Mouse (Mus musculus) erythroblast, adult 5-6 weeks (primary cell): ENCODE measurements around the gene Vps8. TPM values are rescaled to one million over a fixed set of nuclear protein-coding genes. Genes with fewer than 3 reads are reported as not detected.

Source experiments
- ATAC-seq: replicated peaks from 2 replicates; pipeline ENCODE4 v1.8.0; 2016; ENCODE audit warnings: moderate number of reproducible peaks, mild to moderate bottlenecking, moderate TSS enrichment, inconsistent platforms; ENCODE audit not compliant: poor library complexity, low FRiP score, severe bottlenecking
- total RNA-seq, 2 experiments: library from RNA; stranded (forward) in 1 of 2; stranded (reverse) in 1 of 2; fragments of 150-400 nt in 1 of 2; fragments of 200-764, 138-1000 nt in 1 of 2; gene quantifications; 2 replicates each; pipeline versions ENCODE4 v1.2.3 to v1.2.4; 2015 to 2017; ENCODE audit warnings: low replicate concordance in 2 of 2

Vps8 gene
- total RNA-seq, 2 experiments from 2014 or later: 9.4 to 12.6 TPM

DNA sequence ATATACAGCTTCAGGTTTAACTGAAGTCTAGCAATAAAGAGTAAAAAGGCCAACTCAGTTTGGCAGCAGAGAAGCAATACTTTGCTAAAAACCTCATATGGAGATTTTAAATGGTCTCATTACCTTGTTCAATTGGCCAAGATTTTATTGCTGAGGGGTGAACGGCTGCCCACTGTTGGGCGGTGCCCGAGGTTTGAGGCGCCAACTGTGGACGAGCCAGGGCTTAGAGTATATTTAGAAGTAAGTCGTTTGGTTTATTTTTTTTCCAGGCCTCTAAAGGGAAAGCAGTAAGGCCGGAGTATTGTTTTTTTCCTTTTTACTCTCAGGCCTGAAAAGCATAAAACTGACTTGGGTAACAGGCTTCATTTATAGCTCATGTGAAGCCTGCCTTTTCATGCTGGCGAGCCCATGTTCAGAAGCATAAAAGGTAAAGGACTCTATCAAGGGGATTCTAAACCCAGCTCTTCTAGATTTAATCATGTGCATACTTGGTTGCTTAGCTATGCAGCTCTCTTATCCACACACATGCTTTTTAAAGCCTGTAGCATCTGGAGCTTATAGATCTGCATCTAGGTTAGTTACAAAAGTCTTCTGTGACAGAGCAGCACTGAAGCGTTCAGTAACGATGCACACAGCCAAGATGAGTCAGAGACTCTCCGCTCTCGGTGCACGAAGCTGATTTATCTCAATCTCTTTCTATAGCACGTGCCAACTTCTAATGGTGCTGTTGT lies 34.9 kb downstream of the Vps8 start:
- ATAC-seq: no peak

DNA sequence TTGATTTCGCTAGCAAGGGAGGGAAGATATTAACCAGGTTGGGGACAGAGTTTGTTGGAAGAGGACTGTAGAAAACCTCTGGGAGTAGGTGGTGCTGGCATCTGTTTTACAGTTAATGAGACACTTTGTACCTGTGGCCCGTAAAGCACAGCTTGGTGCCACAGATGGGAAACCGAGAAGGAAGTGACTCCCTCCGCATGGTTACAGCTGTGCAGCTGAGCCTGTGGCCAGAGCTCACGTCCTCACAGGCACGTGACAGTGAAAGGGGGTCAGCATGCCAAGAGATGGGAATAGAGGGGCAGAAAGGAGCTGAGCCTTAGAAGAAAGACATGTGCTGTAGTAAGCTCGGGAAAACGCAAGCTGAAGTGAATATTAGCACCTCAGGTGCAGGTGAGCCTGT lies 43.0 kb downstream of the Vps8 start:
- no peak for ATAC-seq

DNA sequence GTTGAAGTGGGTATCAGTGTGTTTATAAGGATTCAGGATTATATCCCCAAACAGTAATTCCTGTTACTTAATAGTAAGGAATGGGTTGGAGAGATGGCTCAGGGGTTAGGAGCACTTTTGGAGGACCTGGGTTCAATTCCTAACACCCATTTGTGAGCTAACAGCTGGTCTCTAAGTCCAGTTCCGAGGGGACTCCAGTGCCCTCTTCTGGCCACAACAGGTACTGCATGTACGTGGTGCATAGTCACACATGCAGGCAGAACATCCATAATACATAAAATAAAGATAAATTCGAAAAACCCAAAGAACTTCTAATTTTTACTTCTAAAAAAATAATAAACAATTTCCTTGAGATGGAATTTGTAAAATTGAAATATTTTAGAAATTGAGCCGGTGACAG lies 47.5 kb downstream of the Vps8 start:
- ATAC-seq: peak; percentile 69; the same call in 1 of the 2 replicates

- ATAC-seq: no peak
Measured at GRCm38 (mm10) chr16:21477074-21477473, 54.2 kb downstream of the Vps8 start.

DNA sequence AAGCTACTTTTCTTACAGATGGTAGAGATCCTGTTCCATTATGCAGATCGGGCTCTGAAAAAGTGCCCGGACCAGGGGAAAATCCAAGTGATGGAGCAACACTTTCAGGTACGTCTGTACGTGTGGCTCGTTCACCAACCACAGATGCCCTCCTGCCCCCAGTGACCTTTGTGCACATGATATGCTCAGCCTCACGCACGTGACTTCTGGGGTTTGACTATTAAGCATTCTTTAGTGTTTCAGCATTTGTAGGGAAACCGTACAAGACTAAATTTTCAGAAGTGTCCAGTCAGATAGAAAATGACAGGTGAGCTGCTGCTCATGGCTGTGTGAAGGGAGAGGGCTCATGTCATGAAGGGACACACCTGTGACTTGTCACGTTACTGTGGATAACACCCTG lies 55.5 kb downstream of the Vps8 start:
- no peak for ATAC-seq

GRCm38 (mm10) chr16:21483803-21484202 lies 60.9 kb downstream of the Vps8 start:
- no peak for ATAC-seq

GRCm38 (mm10) chr16:21485716-21486115 lies 62.8 kb downstream of the Vps8 start:
- no peak for ATAC-seq

- no peak for ATAC-seq
Measured at GRCm38 (mm10) chr16:21488413-21488812, 65.5 kb downstream of the Vps8 start.

DNA sequence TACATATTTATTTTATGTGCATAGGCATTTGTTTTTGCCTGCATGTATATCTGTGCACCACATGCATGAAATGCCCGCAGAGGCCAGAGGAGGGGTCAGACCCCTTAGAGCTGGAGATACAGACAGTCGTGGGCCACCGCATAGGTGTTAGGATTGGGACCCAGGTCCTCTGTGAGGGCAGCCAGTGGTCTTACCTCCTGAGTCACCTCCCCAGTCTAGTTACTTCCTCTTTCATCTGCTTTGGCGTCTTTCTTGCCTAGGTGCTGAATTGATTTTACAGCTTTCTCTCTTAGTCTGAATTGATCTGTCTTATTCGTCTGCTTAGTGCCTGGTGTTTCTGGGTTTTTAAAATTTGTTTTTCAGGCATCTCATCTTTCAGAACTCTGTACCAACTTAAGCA lies 69.4 kb downstream of the Vps8 start:
- ATAC-seq: no peak

- ATAC-seq: no peak
Measured at GRCm38 (mm10) chr16:21492894-21493293, 70.0 kb downstream of the Vps8 start.

DNA sequence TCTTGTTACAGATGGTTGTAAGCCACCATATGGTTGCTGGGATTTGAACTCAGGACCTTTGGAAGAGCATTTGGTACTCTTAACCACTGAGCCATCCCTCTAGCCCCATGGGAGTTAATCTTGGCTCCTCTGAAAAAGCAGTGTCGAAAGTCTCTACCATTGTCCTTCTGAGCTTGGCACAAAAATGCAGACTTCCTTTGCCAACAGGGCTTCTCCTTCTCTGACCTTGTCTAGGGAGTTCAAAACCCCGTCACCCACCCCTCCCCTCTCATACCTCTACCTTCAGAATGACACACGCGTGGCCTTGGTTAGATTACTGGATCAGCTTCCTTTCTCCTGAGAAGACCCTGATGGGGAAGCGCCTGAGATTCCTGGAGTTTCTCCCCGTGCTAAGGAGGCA lies 71.8 kb downstream of the Vps8 start:
- no peak for ATAC-seq

DNA sequence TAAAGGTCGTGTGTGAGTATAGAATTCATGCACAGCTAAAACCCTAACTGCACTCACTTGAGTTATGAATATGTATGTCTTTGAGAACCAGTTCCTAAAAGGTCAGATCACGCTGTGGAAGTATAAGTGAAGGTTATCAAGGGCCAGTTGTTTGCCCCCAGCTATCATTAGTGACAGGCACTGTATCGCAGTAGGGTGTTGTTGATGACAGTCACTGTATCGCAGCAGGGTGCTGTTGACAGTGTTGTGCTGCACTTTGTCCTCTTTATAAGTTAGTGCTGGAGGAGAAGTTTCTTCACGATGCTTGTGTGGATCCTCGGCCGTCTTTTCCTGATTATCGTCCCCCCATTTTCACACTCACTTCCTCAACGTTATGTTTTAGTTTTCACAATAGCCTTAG lies 73.9 kb downstream of the Vps8 start:
- no peak for ATAC-seq

DNA sequence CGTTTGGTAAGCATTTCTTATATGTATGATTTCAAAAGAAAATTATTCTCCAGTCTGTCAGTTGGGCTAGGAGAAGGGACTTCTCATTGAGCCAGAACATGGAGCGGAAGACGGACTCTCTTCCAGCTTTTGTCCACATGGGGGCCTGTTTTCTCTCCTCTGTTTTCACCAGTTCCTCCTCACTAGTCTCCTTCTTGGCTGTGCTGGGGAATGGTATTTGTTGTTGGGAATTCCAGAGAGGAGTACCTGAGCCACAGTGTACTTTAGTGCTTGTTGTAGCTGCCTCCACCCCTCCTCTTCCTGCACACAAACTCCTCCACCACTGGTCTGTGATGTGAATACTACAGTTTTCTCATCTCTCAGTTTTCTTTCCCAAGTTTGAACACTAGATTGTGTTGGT lies 74.7 kb downstream of the Vps8 start:
- no peak for ATAC-seq

DNA sequence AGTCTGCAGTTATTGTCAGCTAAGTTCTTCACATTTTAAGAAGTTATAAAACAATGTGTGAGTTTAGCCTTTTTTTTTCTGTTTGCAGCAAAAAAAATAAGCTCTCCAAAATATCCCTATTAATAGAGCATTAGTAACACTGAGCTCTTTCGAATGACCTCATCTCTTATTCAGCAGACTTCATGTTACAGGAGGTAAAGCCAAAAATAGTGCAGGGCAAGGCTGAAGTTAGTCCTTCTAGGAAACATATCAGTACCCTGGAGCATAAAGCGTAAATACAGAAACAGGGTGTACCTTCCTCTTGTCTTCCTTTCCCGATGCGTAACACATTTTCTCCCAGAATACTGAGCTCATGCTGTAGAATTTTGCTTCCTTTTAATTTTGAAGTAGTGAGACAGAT lies 76.1 kb downstream of the Vps8 start:
- no peak for ATAC-seq

DNA sequence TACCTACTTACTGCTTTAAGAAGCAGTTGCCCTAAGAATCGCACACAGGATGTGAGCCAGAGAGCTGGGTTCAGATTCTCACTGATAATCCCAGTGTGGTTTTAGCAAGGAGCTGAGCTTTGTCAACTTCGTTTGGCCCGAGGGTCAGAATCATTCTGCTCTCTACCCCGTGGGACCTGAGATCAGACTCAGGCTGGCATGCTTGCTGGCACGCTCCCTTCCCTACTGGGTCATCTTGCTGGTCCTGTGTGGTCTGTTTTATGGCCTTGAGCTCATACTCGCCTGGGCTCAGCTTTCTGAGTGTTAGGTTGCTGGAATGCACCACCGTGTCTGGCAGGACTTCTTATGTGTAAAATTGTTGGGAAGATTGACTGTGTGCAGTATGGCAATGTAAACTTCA lies 76.7 kb downstream of the Vps8 start:
- ATAC-seq: no peak

DNA sequence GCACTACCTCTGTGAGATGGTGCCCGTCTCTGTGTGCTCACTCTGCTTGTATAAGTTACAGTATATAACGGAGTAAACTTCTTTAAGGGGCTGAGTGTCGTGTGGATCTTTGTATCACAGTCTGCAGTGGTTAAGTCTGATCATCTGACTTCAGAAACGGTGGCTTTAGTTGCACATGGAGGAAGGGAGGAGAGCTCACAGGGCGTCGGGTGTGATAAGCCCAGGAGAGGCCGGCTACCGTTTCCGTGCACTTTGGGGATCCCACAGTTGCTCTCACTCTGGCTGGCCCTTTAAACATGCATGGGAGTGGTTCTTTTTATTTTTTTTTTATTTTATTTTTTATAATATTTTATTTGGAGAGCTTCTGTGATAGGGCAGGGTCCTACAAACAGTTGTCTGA lies 95.9 kb downstream of the Vps8 start:
- ATAC-seq: peak; percentile 58

- no peak for ATAC-seq
Measured at GRCm38 (mm10) chr16:21519785-21520184, 96.9 kb downstream of the Vps8 start.

DNA sequence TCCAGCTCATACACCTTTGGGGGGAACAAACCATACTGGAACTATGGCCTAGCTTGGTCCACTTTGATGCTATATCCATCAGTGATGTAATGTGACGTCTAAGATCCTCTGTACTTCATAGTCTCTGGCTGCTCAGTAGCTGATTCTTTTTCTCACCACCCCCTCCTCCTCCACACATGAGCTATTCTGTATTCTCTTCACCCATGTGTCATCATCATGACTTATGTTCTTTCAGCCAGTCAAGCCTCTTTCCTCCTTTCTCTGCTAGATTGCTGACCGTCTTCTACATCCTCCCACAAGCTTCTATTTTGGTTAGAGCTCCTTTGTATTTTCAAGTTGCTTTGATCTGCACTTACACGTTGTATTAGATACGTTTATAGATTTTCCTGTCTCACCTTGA lies 100.8 kb downstream of the Vps8 start:
- no peak for ATAC-seq

- no peak for ATAC-seq
Measured at GRCm38 (mm10) chr16:21525376-21525775, 102.5 kb downstream of the Vps8 start.

- no peak for ATAC-seq
Measured at GRCm38 (mm10) chr16:21527271-21528007, 104.5 kb downstream of the Vps8 start.

DNA sequence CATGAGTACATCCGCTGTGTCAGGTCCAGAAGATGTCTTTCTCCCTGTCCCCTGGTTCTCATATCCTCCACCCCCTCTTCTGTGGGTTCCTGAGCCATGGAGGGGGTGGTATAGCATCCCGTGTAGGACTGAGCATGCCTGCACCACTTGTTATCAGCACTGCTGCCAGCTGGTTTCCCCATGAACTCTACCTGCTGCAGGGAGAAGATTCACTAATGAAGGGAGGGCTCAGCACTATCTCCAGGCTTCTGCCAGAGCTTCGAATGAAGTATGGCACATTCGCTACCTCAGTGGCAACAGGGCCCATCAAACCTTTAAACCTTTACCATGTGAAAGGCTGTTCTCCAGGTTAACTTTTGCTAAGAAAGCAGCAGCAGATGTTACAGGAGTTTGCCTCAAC lies 110.6 kb downstream of the Vps8 start:
- ATAC-seq: peak; percentile 61; the same call in 1 of the 2 replicates
